Mouse (Mus musculus) neutrophil, adult 59 days (primary cell): Measurements from ENCODE around the gene Alas2. TPM values are rescaled to one million over a fixed set of nuclear protein-coding genes. Genes with fewer than 3 reads are reported as not detected.

ENCODE experiments used
- total RNA-seq, 2 experiments: library from RNA; stranded (reverse); gene quantifications; 1 replicate in 1 of 2; 2 replicates in 1 of 2; pipeline ENCODE4 v1.2.4; 2023

The Alas2 gene
- total RNA-seq = 10 to 100 TPM; 13.1 to 27.3 TPM

DNA sequence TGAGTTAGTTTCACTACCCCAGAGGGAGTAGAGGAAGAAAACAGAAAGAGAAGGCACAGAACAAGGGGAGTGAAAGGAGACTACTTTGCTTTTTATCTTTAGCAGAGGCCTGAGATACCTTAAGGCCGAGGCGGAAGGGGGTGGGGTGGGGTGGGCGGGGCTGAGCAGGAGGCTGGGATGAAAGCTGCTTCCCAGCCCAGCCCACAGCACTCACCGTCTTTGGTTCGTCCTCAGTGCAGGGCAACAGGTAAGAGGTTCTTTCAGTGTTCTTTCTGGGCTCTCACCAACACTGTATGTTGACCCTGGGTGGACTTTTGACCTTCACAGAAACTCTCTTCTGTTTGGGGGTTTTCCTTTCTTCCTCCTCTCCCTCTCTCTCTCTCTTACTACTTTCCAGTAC, at the start of gene Alas2:
TSS of gene Alas2 (plus strand) at position 137 of the 400 bp plus-strand sequence.

GRCm38 (mm10) chrX:150588023-150588764, 41.0 kb downstream of the Alas2 start, which contains the start of gene Pfkfb1:
Pfkfb1 (plus strand) TSS chrX:150588229.

GRCm38 (mm10) chrX:150589696-150590095, 42.5 kb downstream of the Alas2 start, which contains the start of gene Apex2:
Apex2 (minus strand) TSS chrX:150589868.

Other genes starting within 250 kb of the Alas2 start
- gene Tmem29, start 88.2 kb upstream of the Alas2 start, total RNA-seq = 10 to 100 TPM; 10.6 to 13.5 TPM
- 1 to 10 TPM; 3.1 to 3.8 TPM for gene Pfkfb1, start 40.9 kb downstream of the Alas2 start, total RNA-seq
- gene Apex2, start 42.5 kb downstream of the Alas2 start, total RNA-seq = 1 to 10 TPM; 8.0 to 9.4 TPM
- gene Tro, start 110.2 kb downstream of the Alas2 start, total RNA-seq = not detected